Mouse (Mus musculus) stomach, postnatal 0 days (tissue): ENCODE results near the gene Zcchc14.

ENCODE experiments used
- CTCF ChIP-seq: IDR thresholded peaks from 2 replicates; pipeline ENCODE4 v1.5.1; 2016; ENCODE audit warnings: antibody characterized with exemption, low read depth, mild to moderate bottlenecking, moderate library complexity
- EP300 ChIP-seq: optimal IDR thresholded peaks from 2 replicates; pipeline ENCODE3; 2016; ENCODE audit warnings: antibody characterized with exemption

DNA sequence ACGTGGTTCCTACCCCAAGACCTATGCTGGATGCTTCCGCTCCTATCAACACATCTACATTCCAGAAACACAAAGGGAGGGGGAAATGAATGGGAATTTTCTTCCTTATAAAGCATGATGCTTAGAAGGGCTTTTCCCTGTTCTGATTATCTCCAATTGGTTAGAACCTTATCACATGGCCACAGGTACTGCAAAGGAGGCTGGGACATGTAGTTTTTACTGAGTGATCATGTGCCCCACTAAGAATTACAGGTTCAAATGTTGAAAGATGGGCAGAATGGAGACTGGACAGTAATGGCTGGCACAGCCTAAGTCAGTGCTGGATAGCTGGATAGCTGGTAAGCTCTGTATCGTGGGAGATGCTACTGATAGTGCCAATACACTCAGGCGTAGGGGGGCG, 21.2 kb upstream of the Zcchc14 start:
- TF ChIP-seq CTCF (no peak), EP300 (no peak)
